Mouse (Mus musculus) cerebellum, adult (tissue): ENCODE results near the gene Adcy1.

Source experiments
- ATAC-seq: cut with Nextera tagmentation; 2 replicates; pipeline ENCODE4 v1.9.2; 2017; ENCODE audit warnings: mild to moderate bottlenecking, moderate library complexity, mixed read lengths; ENCODE audit not compliant: insufficient number of reproducible peaks, low FRiP score, low TSS enrichment

Gene Adcy1

DNA sequence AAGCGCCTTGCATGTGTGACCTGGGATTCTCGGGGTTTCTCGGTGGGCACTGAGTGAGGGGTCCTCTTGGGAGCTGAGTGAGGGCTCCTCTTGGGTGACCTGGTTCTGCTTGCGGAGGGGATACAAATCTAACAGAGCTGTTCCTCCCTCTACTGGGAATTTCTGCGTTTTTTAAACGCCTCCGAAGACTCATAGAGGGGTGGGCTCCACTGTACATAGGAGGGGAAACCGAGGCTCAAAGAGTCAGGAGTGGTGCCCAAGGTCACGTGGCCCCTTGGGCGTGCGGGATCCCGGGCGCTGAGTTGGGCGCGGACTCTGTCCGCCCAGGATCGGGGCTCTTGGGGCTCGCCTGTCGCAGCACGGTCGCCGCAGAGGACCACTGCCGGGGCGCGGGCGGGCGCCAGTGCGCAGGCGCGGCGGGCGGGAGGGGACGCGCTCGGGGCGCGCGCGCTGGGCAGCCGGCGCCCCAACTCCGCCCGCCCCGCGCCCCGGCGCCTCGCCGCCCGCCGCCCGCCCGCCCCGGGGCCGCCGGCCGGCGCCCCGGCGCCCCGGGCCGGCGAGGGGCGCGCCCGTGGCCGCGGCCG, at the start of gene Adcy1:
TSS of gene Adcy1 (plus strand) at position 489 of the 584 bp plus-strand sequence.
- ATAC-seq = peak; percentile 18; the same call in 1 of the 2 replicates

GRCm38 (mm10) chr11:7016907-7017306, 46.4 kb upstream of the Adcy1 start:
- no peak for ATAC-seq

DNA sequence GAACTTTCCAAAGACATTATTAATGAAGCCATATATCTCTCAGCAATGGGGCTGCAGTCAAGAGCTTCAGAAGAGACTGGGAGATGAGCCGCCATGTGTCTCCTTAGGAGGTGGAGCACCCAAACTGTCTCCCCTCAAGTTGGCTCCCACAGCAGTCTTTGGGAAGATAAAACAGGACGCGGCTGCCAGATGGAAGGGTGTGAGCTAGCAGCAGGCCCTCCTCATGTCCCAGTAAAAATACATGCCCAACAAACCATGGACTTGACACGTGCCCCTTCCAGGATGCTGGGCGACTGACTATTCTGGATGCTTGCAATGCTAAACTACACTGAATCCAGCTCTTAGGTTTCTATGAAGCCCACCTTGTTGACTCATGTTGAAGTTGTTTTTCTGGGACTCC, 45.2 kb upstream of the Adcy1 start:
- no peak for ATAC-seq

DNA sequence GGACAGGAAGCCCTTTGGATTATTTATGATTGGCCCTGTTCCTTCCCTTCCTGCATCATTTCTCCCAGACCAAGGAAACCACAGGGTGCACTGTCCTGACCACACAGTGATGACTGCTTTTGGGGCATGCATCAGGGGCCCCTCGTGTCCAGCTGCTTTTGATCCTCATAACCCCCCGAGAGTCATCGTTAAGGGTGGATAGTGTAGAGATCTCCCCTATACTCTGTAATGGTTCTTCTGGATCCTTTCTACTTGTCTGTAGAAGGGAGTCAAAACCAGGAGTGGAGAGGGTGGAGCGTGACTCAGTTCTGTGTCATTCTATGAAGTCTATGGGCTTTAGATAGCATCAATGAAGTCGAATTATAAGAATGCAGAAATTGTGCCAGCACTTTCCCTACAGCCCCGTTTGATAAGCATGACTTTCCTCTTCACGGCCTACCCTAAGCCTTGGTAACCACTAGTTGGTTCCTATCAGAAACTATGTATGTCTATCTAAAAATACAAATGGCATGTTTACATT, 44.2 kb upstream of the Adcy1 start:
- ATAC-seq = no peak

- no peak for ATAC-seq
Observed at GRCm38 (mm10) chr11:7033063-7033462, 30.2 kb upstream of the Adcy1 start.

DNA sequence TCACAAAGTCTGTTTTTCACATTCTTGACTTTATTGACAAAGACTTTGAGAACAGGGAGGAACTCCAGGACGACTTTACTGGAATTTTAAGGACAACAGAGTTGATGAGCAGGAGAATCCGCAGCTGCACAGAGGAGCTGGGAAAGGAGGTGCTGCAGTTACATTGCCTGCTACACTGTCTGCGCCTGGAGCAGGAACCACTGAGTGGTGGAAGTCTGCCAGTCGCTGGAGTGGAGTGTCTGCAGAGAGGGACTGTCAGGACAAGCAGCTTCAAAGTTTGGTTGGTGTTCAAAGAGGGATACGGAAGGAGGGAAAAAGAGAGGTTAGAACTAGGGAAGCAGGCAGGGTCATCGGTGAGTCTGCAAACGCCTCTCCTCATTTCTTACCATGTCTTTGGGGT, 23.6 kb upstream of the Adcy1 start:
- no peak for ATAC-seq

DNA sequence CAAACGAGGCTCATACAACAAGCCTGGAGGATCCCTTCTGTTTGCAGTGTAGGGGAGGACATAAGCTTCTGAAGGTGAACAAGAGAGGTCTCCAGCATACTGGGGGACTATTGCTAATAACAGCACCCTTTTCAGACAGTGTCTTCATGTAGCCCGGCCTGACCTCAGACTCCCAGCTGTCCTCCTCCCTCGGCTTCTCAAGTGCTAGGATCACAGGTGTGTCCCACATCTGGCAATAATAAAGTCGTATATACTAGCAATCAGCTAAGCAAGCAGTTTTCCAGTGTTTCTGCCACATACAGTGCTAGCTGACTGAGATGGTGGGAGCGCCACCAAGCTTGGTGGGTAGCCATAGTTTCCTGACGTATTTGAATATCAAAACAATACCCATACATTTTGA, 22.5 kb upstream of the Adcy1 start:
- no peak for ATAC-seq

DNA sequence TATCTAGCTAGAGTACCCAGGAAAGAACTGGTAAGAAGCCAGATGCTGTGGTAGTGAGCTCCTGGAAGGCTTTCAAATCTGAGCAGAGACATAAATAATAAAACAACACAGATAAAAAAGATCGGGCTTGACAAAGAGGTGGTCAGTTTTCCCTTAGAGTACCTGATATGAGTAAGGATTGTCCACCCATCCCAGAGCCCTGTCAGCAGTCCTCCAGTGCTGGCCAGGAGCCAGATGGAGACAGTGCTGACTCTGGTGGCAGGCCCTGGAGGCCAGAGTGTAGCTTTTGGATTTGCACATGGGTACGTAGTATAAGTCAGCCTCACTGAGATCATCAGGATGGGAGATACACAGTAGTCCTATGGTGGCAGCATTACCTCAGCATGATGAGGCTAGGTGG, 16.1 kb upstream of the Adcy1 start:
- ATAC-seq = peak; percentile 51; the same call in 1 of the 2 replicates

- peak; percentile 45; the same call in 1 of the 2 replicates for ATAC-seq
Observed at GRCm38 (mm10) chr11:7047584-7047983, 15.7 kb upstream of the Adcy1 start.

DNA sequence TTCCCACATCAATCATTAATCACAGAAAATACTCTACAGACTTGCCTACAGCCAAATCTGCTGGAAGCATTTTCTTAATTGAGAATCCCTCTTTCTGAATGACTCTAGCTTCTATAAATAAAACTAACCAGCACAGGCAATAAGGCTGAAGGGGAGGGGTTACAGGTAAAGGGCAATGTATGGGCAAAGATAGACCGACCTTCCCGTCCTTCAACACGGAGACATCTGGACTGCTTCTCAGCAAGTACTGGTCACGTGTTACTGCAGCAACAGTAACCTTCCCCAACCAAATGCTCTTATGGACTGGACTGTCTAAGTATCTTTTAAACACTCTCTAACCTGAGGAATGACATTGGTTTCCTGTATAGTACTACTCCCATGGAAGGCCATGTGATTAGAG, 9.6 kb upstream of the Adcy1 start:
- no peak for ATAC-seq

DNA sequence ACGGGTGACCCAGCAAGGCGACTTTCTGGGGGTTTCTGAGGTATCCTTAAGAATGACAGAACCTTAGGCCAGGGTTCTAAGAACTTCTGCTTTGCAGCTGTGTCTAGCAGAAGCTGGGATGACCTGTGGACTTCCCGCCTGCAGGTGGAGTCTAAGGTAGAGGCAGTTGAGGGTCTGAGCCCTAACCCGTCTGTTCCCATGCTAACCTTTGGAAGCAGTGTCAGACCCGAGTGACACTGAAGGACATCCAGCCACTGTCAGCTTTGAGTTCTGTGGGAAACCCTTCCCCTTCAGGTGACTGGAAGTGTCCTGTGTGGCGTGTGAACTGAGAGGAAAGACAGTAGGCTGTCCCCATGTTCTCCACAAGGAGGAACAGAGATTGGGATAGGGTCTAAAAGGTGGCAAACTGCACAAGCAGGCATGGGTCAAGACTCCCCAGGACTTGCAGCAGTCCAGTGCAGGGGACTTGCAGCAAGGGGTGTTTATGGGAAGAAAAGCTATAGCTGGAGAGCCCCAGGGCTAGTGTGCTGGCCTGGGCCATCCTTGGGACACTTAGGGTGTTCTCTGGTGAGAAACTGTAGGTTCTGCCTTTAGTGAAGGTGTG, 8.5 kb upstream of the Adcy1 start:
- ATAC-seq = 0 out of 2 replicates have a peak, but pooled peaks have one; percentile 7

- peak; percentile 94 for ATAC-seq
Observed at GRCm38 (mm10) chr11:7055455-7056017, 7.8 kb upstream of the Adcy1 start.

- ATAC-seq = peak; percentile 13; the same call in 1 of the 2 replicates
Observed at GRCm38 (mm10) chr11:7056121-7056520, 7.2 kb upstream of the Adcy1 start.

GRCm38 (mm10) chr11:7057781-7058180, 5.5 kb upstream of the Adcy1 start:
- no peak for ATAC-seq

DNA sequence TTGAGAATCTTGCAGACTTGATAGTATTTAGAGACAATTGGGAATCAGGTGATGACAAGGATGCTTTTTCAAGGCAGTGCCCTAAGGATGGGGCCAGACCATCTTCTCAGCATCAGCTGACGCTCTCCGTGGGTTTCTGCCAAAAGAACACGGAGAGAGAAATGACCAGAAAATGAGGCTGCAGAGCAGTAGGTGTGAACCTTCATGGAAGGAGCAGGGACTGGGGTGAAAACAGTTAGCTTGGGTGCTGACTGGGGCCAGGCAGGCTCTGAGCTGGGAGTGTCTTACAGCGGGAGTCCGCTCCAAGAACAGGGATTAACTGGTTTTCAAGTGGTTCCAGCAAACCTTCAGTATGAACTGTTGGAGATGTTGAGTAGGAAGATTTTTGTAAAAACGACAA, 1.3 kb upstream of the Adcy1 start:
- no peak for ATAC-seq

DNA sequence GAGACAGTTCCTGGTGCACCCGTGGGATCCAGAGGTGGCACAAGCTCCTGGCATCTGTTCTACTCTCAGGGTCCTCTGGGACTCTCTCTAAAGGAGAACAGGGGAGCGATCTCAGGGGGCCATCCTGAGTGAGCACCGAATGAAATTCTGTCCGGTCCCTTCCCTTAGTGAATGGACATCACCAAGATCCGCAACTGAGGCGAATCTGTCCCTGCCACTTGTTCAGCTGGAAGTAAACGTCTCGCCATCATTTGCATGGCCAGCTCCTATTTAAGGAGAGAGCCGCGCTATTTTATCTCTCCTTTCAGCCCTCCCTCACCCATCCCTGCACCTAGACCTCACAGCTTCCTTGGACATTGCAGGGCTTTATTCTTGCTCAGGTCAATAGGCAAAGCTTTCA, 723 bp upstream of the Adcy1 start:
- ATAC-seq = no peak

GRCm38 (mm10) chr11:7063681-7064267, 485 bp downstream of the Adcy1 start:
- ATAC-seq = 0 out of 2 replicates have a peak, but pooled peaks have one; percentile 5

DNA sequence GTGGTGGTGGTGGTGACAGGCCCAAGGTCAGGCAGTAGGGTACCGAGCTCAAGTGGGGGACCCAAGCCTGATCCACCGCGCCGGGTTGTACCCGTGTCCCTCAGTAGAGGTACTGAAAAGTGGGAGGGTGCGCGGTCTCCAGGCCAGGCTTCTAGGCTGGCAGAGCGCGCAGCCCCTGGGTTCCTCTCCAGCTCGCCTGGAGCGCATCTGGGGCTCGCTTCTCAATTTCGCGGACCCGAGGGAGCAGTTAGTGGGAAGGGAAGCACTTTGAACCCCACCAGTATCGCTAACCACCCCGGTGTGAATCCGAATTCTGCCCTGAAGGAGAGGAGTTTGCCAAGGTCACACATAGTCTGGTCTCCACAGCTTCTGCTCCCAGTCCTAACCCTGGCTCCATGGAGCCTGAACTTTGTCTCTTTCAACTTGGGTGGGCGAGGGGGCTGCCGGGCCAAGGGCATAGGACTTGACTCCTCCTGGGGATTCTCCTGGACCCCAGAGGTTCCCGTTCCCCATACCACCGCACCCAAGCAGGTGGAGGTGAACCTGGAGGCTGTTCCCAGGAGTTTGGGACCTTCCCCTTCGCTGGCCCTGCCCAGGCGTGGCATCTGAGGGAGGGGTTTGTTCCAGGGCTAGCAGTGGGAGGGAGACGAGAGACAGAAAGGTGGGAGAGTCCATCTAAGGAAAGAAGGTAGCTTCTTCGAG, 1.3 kb downstream of the Adcy1 start:
- 0 out of 2 replicates have a peak, but pooled peaks have one; percentile 22 for ATAC-seq

DNA sequence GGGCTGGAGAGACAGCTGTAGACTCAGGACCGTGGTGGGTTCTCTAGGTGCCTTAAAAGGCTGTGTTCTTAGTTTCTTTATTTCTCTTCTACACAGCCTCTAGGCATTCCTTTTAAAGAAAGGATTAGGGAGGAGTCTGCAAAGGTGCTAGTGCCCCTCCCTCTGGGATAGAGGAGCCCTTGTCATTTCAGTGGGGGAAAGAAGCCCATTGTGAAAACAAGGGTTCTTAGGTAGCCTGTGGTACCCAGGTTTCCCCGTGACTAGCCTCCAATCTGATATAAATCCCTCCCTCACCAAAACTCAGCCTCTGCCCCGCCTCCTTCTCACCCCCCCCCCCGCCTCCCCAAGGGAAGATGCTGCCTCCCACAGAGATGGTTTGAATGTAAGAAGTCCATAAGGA, 2.1 kb downstream of the Adcy1 start:
- ATAC-seq = no peak

DNA sequence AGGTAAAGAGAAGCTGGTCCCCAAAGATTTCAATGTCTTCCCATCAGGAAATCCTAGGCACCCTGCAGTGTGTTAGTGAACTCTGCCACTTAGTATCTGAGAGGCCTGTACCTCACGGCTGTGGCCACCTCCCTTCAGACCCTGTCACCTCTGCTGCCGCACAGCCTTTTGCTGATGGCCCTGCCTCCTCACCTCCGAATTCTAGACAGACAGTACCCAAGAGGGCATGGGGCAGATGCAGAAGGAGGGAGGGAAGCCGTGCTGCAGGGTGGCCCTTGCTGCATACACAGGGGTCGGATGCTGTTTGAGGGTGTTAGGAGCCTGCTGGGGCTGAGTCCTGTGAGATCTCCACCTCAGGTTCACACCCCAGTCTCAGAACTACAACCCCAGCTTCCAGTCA, 2.6 kb downstream of the Adcy1 start:
- ATAC-seq = no peak

- no peak for ATAC-seq
Observed at GRCm38 (mm10) chr11:7067263-7067662, 4.0 kb downstream of the Adcy1 start.
